Mouse (Mus musculus) thymus, adult 2 months (tissue): ENCODE measurements at regions not wholly inside any gene's neighbourhood (a gene's known extent, or its start where the extent isn't known, plus 50 kb on each side); places are given as distances from the start of the nearest gene placed in this dataset.

Experiments used
- CTCF ChIP-seq: fragments of 200-500 bp; IDR thresholded peaks from 2 replicates; pipeline ENCODE4 v1.5.1; 2012; ENCODE audit warnings: mild to moderate bottlenecking, control low read depth, low read length, moderate library complexity, borderline replicate concordance; ENCODE audit not compliant: control insufficient read depth, poor library complexity, insufficient read depth; ENCODE audit errors: extremely low read depth
- POLR2A ChIP-seq: fragments of 200-500 bp; IDR thresholded peaks from 2 replicates; pipeline ENCODE4 v1.6.1; 2012; ENCODE audit warnings: mild to moderate bottlenecking, low read length, control low read depth, moderate library complexity; ENCODE audit not compliant: control insufficient read depth, poor library complexity, insufficient read depth; ENCODE audit errors: extremely low read depth

DNA sequence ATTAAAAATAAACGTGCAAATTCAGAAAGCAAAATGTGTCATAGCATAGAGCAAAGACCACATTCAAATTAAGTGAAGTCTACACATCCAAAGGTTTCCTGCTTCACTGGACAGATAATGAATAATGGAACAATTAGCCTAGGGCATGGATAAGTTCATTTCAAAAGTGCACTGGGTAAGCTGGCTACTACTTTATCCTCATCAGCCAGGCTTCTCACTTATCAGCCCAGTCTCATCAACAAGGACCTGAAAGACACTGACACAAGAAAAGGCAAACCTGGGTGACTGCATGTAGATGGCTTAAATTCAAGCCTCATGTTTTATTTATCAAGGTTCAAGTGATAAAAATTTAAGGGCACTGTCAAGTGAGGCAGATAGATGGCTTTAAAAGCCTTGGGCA is 1429.5 kb upstream of the 1700008P02Rik start:
- no peak for TF ChIP-seq CTCF
- TF ChIP-seq POLR2A = no peak
